Mouse (Mus musculus) erythroblast, adult 5-6 weeks (primary cell): ENCODE results near the gene Mmrn2. TPM values are rescaled to one million over a fixed set of nuclear protein-coding genes. Genes with fewer than 3 reads are reported as not detected.

ENCODE experiments used
- ATAC-seq: replicated peaks from 2 replicates; pipeline ENCODE4 v1.8.0; 2016; ENCODE audit warnings: moderate number of reproducible peaks, mild to moderate bottlenecking, moderate TSS enrichment, inconsistent platforms; ENCODE audit not compliant: poor library complexity, low FRiP score, severe bottlenecking
- total RNA-seq, 2 experiments: library from RNA; stranded (forward) in 1 of 2; stranded (reverse) in 1 of 2; fragments of 150-400 nt in 1 of 2; fragments of 200-764, 138-1000 nt in 1 of 2; gene quantifications; 2 replicates each; pipeline versions ENCODE4 v1.2.3 to v1.2.4; 2015 to 2017; ENCODE audit warnings: low replicate concordance in 2 of 2

The Mmrn2 gene
- total RNA-seq, 2 experiments from 2014 or later: not detected

GRCm38 (mm10) chr14:34449807-34450206 is 74.5 kb downstream of the Mmrn2 start:
- no peak for ATAC-seq

- no peak for ATAC-seq
Measured at GRCm38 (mm10) chr14:34450451-34450850, 75.2 kb downstream of the Mmrn2 start.

- no peak for ATAC-seq
Measured at GRCm38 (mm10) chr14:34451872-34452271, 76.6 kb downstream of the Mmrn2 start.

GRCm38 (mm10) chr14:34453648-34454047 is 78.4 kb downstream of the Mmrn2 start:
- ATAC-seq: no peak

Other genes with a start within 250 kb of the Mmrn2 start
- gene Npy4r, start 223.0 kb upstream of the Mmrn2 start, total RNA-seq (2015; ENCODE audit: low replicate concordance): not detected in 2 replicates
- not detected in 2 replicates for gene Npy4r, start 223.0 kb upstream of the Mmrn2 start, total RNA-seq (2017; ENCODE audit: low replicate concordance)
- gene Gprin2, start 173.8 kb upstream of the Mmrn2 start, total RNA-seq (2015; ENCODE audit: low replicate concordance): not detected in 2 replicates
- not detected in 2 replicates for gene Gprin2, start 173.8 kb upstream of the Mmrn2 start, total RNA-seq (2017; ENCODE audit: low replicate concordance)
- not detected in 2 replicates for gene Syt15, start 155.9 kb upstream of the Mmrn2 start, total RNA-seq (2015; ENCODE audit: low replicate concordance)
- gene Syt15, start 155.9 kb upstream of the Mmrn2 start, total RNA-seq (2017; ENCODE audit: low replicate concordance): not detected in 2 replicates
- 3.8 and 5.2 TPM in 2 replicates for gene Shld2, start 65.0 kb upstream of the Mmrn2 start, total RNA-seq (2015; ENCODE audit: low replicate concordance)
- 1.4 and 3.3 TPM in 2 replicates for gene Shld2, start 65.0 kb upstream of the Mmrn2 start, total RNA-seq (2017; ENCODE audit: low replicate concordance)
- 35.7 and 65.6 TPM in 2 replicates for gene Glud1, start 64.7 kb upstream of the Mmrn2 start, total RNA-seq (2015; ENCODE audit: low replicate concordance)
- gene Glud1, start 64.7 kb upstream of the Mmrn2 start, total RNA-seq (2017; ENCODE audit: low replicate concordance): 24.5 and 55.2 TPM in 2 replicates
- gene Fam25c, start 20.0 kb upstream of the Mmrn2 start, total RNA-seq (2015; ENCODE audit: low replicate concordance): not detected in 2 replicates
- gene Fam25c, start 20.0 kb upstream of the Mmrn2 start, total RNA-seq (2017; ENCODE audit: low replicate concordance): not detected in 2 replicates
- not detected in 2 replicates for gene Sncg, start 676 bp upstream of the Mmrn2 start, total RNA-seq (2015; ENCODE audit: low replicate concordance)
- not detected in 2 replicates for gene Sncg, start 676 bp upstream of the Mmrn2 start, total RNA-seq (2017; ENCODE audit: low replicate concordance)
- 0.21 and 1.2 TPM in 2 replicates for gene Bmpr1a, start 127.9 kb downstream of the Mmrn2 start, total RNA-seq (2015; ENCODE audit: low replicate concordance)
- gene Bmpr1a, start 127.9 kb downstream of the Mmrn2 start, total RNA-seq (2017; ENCODE audit: low replicate concordance): 0.42 and 0.77 TPM in 2 replicates
- gene 9230112D13Rik, start 147.3 kb downstream of the Mmrn2 start, total RNA-seq (2015; ENCODE audit: low replicate concordance): not detected in 2 replicates
- not detected in 2 replicates for gene 9230112D13Rik, start 147.3 kb downstream of the Mmrn2 start, total RNA-seq (2017; ENCODE audit: low replicate concordance)
- gene Ldb3, start 213.2 kb downstream of the Mmrn2 start, total RNA-seq (2015; ENCODE audit: low replicate concordance): not detected in 2 replicates
- gene Ldb3, start 213.2 kb downstream of the Mmrn2 start, total RNA-seq (2017; ENCODE audit: low replicate concordance): not detected in 2 replicates
- not detected in 2 replicates for gene Opn4, start 224.7 kb downstream of the Mmrn2 start, total RNA-seq (2015; ENCODE audit: low replicate concordance)
- not detected in 2 replicates for gene Opn4, start 224.7 kb downstream of the Mmrn2 start, total RNA-seq (2017; ENCODE audit: low replicate concordance)